Mouse (Mus musculus) spleen, adult 2 months (tissue): ENCODE data around the gene Gm13030.

Experiments used
- CTCF ChIP-seq: fragments of 200-500 bp; IDR thresholded peaks from 2 replicates; pipeline ENCODE4 v1.5.1; 2011; ENCODE audit warnings: mild to moderate bottlenecking, inconsistent platforms; ENCODE audit not compliant: insufficient read depth, insufficient read length, insufficient replicate concordance; ENCODE audit errors: extremely low read depth
- POLR2A ChIP-seq: fragments of 200-500 bp; IDR thresholded peaks from 2 replicates; pipeline ENCODE4 v1.6.1; 2011; ENCODE audit warnings: low read depth, low read length, inconsistent platforms

- TF ChIP-seq CTCF (no peak), POLR2A (no peak)
Measured at GRCm38 (mm10) chr4:138921254-138922130, 47.7 kb upstream of the Gm13030 start.
